Mouse (Mus musculus) mesoderm, embryonic 11.5 days (tissue): ENCODE measurements around the gene Pfkfb2.

ENCODE experiments used
- DNase-seq: peaks from one replicate; pipeline ENCODE4 v3.0.0-alpha.2; 2012; ENCODE audit warnings: low read depth, low spot score

Pfkfb2 gene

GRCm38 (mm10) chr1:130738551-130739106 is 9.6 kb upstream of the Pfkfb2 start:
- no peak for DNase-seq

DNA sequence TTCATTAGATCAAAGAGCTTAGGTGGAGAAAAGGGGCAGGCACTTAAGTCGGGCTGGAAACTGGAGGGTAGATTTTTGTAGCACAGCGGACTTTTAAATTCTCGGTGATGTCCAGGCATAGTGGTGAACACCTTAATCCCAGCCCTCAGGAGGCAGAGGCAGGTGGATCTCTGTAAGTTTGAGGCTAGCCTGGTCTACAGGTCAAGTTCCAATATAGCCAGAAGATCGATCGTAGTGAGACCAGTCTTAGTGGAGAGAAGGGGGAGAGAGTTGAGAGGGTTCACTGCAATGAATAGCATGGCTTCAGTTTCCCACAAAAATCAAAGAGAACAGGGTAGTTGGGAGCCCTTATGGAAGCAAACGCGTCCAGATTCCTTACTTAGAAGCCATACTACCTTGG is 8.9 kb upstream of the Pfkfb2 start:
- DNase-seq: no peak

DNA sequence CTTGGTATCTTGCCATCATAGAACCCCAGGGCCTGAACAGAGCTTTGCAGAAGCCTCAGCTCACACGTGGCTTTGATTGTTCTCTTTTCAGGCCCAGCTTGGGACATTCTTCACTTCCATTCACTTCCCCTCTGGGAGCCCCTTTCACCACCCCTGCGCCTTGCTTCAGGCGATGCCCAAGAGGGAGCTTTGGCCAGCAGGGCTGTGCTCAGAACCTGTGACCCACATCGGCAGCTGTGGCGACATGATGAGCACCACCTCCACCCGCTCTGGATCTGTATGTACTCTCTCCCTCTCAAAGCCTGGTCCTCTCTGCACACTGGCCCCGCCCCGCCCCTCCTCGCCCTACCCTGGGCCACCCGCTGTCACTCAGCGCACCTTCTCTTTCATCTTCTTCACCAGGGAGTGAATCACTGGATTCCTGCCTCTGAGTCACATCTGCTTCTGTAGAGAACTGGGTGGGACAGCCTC is 8.4 kb upstream of the Pfkfb2 start:
- no peak for DNase-seq

- DNase-seq: no peak
These were observed 5.8 kb upstream of the Pfkfb2 start for GRCm38 (mm10) chr1:130734852-130735251.

- DNase-seq: no peak
These were observed 5.4 kb upstream of the Pfkfb2 start for GRCm38 (mm10) chr1:130734452-130734851.

GRCm38 (mm10) chr1:130733671-130734070 is 4.6 kb upstream of the Pfkfb2 start:
- no peak for DNase-seq

GRCm38 (mm10) chr1:130732706-130733658 is 3.9 kb upstream of the Pfkfb2 start:
- DNase-seq: no peak

- peak; percentile 53 for DNase-seq
These were observed 2.8 kb upstream of the Pfkfb2 start, which contains the start of gene AA986860 for GRCm38 (mm10) chr1:130731741-130732337. Gene AA986860 (plus strand): TSS chr1:130731976.

- DNase-seq: no peak
These were observed 345 bp downstream of the Pfkfb2 start for GRCm38 (mm10) chr1:130728708-130729107.

- no peak for DNase-seq
These were observed 983 bp downstream of the Pfkfb2 start for GRCm38 (mm10) chr1:130728070-130728469.

GRCm38 (mm10) chr1:130726396-130726795 is 2.7 kb downstream of the Pfkfb2 start:
- DNase-seq: no peak

- no peak for DNase-seq
These were observed 4.8 kb downstream of the Pfkfb2 start for GRCm38 (mm10) chr1:130724206-130724605.

GRCm38 (mm10) chr1:130717291-130717871 is 11.7 kb downstream of the Pfkfb2 start, which contains the start of gene Yod1:
Gene Yod1 (plus strand): TSS chr1:130717327.
- DNase-seq: peak; percentile 94

GRCm38 (mm10) chr1:130716513-130717290 is 12.4 kb downstream of the Pfkfb2 start:
- DNase-seq: peak; percentile 61

- DNase-seq: no peak
These were observed 12.9 kb downstream of the Pfkfb2 start for GRCm38 (mm10) chr1:130716218-130716512.

DNA sequence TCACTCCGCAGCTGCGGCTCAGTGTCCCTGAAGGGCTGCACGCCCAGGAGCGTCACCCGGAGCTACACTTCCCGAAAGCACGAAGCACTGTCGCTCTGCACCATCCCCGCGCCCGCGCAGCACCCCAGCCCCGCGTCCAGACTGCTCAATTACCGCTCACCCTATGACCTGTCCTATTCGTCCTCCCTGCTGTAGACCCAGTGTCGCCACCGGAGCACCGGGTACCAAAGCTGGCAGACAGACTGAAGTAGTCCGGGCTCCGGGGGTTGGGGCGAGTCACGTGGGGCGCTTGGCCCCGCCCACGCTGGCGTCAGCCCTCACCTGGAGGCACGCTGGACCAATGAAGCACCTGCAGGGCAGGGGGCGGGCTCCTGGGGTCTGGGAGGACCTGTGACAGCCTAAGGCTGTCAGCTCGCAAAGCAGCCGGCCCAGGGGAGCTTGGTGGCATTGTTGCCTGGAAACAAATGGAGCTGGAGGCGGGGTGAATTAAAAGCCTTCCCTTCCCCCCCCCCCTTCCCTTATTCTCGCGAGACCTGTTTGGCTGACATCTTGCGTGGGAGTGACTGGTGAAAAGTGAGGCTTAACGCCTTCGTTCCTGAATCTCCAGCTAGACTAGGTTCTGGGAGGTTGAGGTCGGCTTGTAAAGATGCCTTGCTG is 13.4 kb downstream of the Pfkfb2 start, which contains the start of gene Gm29427:
Gene Gm29427 (minus strand): TSS at position 239 of the 657 bp plus-strand sequence.
- DNase-seq: peak; percentile 92

GRCm38 (mm10) chr1:130714046-130714445 is 15.0 kb downstream of the Pfkfb2 start:
- DNase-seq: no peak

GRCm38 (mm10) chr1:130710283-130711080 is 18.6 kb downstream of the Pfkfb2 start:
- no peak for DNase-seq

GRCm38 (mm10) chr1:130703613-130704012 is 25.4 kb downstream of the Pfkfb2 start:
- no peak for DNase-seq

DNA sequence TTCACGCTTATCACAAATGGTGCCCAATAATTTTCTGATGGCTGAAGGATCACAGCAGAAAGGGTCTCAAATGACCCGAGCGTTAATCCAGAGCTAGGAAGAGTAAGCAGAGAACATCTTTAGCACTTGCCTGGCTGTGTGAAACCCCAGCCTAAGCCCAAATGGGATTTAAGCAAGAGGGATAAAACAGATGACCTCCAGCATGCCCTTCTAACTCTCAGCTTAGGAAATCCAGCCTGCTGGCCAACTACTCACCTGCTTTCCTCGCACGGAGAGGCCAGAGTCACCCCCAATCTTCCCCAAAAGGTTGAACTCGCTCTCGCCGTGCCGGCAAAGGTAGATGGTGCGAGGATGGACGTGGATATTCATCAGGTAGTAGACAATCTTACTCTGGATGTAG is 27.1 kb downstream of the Pfkfb2 start:
- DNase-seq: no peak
